Mouse (Mus musculus) small intestine, adult 2 months (tissue): ENCODE data around the gene Ppp2r5c.

Experiments
- CTCF ChIP-seq: fragments of 200-500 bp; IDR thresholded peaks from 2 replicates; pipeline ENCODE4 v1.5.1; 2012; ENCODE audit warnings: low read depth, mild to moderate bottlenecking, control low read depth, inconsistent platforms, low read length, moderate library complexity, mixed read lengths; ENCODE audit not compliant: insufficient replicate concordance, insufficient read length; ENCODE audit errors: extremely low read depth
- POLR2A ChIP-seq: fragments of 200-500 bp; IDR thresholded peaks from 2 replicates; pipeline ENCODE4 v1.6.1; 2012; ENCODE audit warnings: low read depth, mild to moderate bottlenecking, control low read depth, inconsistent platforms, low read length, moderate library complexity

- peak; percentile 4; the same call in 1 of the 2 replicates for TF ChIP-seq CTCF
- TF ChIP-seq POLR2A: 0 out of 2 replicates have a peak, but pooled peaks have one; percentile 18
These were observed 51.6 kb downstream of the Ppp2r5c start for GRCm38 (mm10) chr12:110498283-110499224.
